Mouse (Mus musculus) thymus, postnatal 4 days (tissue): Measurements from ENCODE around the gene Ccl4.

Source experiments
- DNase-seq: peaks from one replicate; pipeline ENCODE4 v3.0.0; 2021

Gene Ccl4

DNA sequence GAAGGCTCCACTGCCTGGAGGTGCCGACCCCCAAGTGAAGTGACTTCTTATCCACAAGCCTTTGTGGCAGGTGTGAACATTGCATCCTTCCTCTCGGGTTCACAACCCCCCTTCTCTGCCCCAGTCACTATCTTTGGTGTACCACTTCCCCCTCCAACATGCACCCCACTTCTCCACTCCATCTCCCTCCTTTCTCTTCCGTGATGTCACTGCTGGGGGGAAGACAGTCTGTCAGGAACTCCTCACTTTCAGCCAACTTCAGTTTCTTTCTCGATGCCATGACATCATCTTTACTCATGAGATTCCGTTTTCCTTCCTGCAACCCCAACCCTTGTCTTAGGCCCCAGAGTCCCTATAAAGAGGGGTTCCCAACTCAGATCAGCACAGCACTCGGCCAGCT lies at the start of gene Ccl4:
Ccl4 (plus strand) TSS at position 381 of the 400 bp plus-strand sequence.
- peak; percentile 38 for DNase-seq

DNA sequence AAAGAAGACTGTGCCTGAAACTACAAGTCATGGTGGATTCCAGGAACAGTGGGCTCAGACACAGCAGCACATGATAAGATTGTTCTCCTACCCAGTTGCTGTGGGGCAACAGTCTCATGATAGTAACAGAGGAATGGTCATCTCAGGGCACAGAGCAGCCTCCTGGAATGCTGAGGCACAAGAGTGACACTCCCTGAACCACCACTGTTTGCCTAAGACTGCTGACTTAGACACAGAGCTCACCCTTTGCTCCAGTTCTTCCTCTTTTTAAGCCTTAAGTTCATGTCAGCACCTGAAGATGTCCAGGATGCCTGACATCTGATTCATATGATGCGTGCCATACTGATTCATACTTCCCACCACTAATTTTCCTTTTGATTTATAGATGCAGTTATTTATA lies 45.8 kb upstream of the Ccl4 start:
- no peak for DNase-seq

DNA sequence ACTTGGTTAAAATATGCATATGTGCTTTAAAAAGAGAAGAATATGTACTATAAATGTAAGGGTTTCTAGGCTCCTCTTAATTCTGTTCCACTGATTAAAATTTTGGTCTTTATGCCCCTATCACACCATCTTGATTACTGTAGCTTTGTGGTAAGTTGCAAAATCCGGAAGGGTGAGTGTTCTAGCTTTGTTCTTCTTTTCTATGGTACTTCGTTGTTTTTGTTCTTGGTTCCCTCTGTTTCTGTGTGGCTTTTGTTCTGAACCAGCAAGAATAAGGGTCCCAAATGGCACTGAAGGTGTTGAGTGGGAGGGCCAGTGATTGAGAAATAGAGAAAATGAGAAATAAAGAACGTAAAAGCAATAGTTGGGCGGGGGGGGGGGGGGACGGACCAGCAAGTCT lies 44.1 kb upstream of the Ccl4 start:
- no peak for DNase-seq

DNA sequence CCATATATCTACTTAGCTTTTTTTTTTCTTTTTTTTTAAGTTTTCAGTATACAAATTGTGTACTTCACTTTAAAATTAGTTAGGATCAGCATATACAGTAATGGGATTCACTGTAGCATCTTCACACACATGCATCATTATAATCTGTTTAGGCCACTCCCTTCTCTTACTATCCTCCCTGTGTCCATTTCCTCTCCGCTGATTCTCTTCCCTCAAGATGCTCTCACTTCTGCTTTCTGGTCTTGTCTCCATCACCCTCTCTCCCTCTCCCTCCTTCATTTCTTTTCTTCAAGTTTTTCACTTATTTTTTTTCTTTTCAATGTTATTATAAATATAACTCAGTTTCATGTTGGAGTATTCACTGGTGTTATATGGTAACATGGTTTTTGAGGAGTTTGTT lies 43.3 kb upstream of the Ccl4 start:
- DNase-seq = no peak

DNA sequence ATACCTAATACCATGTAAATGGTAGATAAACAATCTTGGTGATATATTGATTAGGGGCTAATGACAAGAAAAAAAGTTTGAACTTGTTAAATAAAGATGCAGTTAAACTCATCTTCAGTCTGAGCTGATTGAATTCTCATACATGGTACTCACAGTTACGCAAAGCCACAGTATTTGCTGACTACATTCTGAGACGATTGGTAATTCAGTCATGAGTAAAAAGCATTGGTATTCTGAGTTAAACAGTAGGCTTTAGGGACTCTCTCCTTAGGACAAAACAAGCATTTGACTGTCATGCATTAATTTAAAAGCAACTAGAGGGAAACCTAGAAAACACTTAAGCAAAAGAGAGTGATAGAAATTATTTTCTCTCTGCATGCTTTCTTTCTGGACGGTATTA lies 38.8 kb upstream of the Ccl4 start:
- DNase-seq = no peak

DNA sequence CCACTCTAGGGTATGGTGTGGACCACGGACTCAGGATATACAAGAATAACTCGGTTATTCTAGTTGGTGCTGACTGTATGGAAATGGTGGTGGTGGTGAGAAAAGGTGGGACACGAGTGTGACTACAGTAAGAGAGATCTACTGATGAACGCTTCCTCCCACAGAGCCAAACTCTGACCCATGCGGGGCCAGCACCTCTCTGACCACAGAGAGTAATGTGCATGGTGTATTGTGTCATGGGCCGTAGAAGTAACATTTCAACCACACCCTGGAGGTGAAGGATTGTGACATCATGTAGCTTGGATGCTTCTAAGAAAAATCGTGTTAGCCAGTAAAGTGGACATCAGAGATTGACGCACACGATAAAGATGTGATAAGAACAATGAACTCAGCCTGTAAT lies 33.6 kb upstream of the Ccl4 start:
- no peak for DNase-seq

DNA sequence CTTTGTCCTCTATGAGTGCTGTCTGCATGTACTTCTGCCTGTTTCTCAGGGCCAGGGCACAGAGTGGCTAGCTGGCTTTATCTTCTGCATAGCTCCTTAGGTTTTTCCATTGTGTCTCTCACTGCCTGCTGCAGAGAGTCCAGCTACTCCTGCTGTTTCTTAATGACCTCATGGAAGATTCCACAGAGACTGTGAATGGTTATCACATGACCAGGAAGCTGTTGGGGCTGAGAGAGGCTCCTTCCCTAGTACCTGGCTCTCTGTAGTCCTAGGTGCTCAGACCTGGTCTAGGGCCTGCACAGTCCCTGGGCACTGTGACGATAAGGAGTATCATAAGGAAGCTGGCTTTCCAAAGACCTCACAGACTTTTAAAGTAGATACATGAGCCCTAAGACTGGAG lies 31.8 kb upstream of the Ccl4 start:
- no peak for DNase-seq

DNA sequence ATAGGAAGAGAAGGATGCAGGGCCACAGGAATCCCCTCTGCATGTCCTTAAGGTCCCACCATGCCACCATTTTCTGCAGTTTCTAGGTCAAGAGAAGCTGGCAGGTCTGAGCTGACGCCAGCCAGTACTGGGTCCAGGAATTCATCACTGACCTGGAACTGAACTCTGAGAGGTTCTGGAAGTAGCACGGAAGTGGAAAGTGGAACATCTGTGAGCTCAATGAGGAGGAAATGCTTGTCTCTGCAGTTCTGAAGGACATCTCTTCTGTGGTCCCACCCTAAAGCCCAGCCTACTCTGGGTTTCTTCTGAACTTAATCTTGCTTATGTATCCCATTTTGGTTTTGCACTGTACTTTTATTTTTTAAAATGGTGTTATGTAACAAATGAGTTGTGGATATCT lies 31.3 kb upstream of the Ccl4 start:
- DNase-seq = no peak

DNA sequence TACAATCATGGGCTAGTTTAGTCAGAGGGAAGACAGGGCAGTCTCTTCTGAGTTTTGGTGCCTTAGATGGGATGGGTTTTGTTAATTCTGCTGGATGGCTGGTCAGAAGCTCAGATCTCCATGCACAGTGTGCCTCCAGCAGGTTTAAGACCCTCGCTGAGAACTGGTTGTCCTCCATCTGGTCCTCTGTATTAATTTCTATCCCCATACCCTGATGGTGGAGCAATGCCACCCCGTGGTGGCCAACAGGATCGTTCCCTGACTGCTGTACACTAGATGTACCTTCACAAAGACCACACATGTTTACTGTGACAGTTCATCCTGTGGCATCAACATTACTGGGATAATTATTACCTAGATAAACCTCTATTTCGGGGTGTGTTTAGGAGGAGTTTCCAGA lies 29.6 kb upstream of the Ccl4 start:
- DNase-seq = no peak

DNA sequence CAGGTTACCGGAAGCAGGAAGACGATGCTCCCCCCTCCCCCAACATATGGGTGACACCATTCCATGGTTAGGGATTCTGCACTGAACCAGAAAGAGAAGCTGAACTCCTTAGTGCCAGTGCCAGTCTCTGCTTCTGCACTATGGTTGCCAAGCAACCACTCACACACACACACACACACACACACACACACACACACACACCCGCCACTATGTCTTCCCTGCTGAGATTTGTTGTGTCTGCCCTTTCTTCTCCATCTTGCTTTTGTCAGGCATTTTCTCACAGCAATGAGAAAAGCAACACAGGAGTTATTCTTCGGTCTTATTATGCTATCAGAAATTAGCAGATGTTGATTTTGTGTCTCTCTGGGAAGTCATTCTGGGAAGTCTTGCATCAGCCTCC lies 28.0 kb upstream of the Ccl4 start:
- DNase-seq = no peak

DNA sequence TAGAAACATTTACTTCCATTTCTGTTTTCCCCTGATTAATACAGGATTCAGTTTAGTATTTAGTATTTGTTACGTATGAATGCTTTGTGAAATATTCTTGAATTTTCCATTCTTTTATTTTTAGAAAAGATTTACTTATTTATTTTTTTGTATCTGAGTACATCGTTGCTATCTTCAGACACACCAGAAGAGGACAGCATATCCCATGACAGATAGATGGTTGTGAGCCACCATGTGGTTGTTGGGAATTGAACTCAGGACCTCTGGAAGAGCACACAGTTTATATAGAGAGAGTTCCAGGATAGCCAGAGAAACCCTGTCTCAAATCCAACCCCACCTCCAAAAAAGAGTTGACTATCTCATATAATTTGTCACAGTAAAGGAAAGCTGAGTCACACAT lies 27.5 kb upstream of the Ccl4 start:
- DNase-seq = no peak

DNA sequence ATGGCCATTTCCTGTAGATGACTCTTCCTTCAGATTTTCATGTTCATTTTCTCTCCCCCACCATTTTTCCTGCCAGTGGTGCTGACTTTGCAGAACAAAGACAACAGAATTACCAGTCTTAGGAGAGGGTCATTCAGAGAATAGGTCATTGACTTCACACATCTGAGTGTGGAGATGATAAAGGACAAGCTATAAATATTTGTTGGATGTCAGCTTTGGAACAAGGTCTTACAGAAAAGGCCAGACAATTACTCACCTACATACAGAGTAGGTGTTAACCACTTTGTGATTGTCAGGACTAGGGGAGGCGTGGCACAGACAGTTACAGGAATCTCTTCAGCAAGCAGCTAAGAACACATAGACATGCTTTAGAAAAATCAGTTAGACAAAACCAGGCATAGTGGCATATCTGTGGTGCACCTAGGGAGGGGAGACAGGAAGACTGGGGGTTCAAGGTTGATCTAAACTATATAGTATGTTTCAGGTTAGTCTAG lies 25.6 kb upstream of the Ccl4 start:
- no peak for DNase-seq

DNA sequence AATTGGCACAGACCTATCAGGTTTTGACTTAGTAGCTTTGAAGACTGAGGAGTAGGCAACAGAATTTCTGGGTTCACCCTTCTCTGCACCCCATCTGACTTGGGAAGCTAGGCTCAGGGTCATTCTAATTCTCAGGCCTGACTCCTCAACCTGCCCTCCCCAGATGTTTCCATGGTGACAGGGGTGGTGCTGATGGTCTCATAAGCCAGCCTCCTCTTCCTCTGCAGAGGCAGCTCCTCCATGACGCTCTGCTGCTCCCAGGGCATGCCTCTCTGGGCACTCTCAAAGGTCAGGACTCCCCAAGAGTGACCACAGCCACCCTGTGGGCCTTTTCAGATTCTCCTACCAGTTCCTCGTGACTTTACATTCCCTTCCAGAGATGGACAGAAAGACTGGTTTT lies 23.4 kb upstream of the Ccl4 start:
- peak; percentile 11 for DNase-seq

DNA sequence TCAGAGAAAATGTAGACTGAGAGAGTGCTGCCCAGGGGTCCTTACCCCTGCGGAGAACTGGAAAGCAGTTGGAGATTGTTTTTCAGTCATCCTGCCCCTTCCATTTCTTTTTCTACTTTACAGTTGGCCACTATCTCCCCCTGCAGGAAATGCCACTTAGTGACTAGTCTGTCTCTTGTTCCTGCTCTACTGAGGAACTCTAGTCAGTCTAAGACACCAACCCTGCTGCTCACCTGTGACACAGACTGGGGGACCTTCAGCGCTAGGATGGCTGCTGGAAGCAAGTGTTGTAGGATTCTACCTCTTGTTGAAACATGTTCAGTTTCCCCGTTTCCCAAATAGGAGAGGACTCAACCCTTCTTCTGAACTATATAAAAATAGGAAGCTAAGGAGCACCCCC lies 22.9 kb upstream of the Ccl4 start:
- peak; percentile 62 for DNase-seq

DNA sequence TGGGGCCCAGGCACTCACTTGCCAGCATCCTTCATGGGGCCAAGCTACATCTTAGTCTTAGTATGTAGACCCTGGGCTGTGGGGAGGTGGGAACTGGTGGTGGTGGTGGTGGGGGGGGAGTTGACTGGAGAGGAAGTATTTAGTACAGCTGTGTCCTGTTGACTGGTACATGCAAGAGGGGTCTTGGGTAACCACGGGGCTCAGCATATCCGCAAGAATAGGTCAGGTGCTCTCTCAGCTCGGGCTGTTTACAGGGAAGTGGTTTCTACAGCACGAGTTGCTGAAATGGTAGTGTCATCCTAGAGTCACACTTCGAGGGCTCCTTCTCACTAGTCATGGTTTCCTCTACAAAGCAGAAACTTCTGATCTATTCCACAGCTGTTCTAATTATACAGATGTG lies 22.2 kb upstream of the Ccl4 start:
- DNase-seq = peak; percentile 60

DNA sequence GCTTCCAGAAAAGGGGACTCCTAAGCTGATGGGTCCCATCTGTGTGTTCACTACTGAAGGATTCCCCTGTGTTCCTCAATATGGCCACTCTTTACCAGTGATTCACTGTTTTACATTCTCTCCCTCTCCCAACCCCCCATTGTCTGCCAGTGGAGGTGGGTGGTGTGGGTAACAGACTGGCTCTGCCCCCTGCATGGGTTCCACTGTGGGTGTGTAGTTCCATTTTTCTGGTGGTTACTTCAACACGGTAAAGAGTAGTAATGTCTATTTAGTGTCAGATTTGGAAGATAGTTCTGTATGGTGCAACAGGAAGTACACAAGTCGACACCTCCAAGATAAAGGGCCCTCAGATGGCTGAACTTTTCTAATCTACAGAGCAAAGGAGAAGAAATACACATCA lies 21.2 kb upstream of the Ccl4 start:
- peak; percentile 24 for DNase-seq

DNA sequence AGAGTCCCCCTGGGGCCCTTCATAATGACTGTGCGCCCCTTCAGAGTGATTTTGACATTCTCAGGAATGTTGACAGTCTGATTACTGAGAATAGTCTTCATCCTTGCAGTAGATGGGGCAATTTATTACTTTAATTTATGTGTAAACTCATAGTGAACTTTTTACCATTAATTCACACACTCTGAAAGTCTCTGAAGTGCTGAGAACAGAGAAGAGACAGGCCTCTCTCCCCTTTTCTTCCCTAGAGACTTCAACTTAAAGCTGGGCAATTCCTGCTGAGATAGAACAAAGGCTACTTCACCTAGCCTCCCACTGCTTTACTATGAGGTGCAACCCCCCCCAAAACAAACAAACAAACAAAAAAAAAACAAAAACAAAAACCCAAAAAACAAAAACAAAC lies 16.9 kb upstream of the Ccl4 start, which contains the start of gene Rpl9-ps1:
Rpl9-ps1 (minus strand) TSS at position 101 of the 400 bp plus-strand sequence.
- DNase-seq = no peak

DNA sequence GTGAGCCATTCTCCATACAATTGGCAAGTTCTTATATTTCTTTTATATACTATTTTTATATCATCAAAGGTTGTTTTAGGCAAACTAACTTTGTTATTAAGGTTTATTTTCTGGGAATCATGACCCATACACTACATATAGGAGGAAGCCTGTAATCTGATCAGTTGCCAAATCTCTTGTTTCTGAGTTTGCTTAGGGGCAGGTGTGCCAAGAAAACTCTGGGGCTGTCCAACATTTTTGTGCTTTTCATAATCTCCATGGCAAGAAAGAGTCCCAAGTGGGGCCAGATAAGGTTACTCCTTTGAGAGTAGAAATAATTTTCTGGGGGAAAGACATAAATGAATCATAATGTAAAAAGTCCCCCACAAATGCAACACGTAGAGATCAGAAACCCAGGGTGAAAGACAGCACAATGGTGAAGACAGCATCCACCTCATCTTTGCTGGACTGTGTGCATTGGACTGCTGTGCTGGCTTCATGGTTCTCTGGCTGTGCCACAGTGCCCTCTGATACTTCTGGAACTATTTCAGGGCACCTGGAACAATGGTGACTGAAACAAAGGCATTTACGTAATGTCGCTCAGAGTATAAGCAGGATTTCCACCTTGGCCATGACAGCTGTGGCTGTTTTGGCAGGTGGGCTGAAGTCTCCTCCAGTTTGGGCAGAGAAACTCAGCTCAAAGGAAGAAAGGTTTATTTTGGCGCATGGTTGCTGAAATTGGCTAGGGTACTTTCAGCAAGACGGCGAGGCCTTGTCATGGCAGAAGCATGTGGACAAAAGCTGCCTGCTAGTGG lies 15.8 kb upstream of the Ccl4 start:
- no peak for DNase-seq

DNA sequence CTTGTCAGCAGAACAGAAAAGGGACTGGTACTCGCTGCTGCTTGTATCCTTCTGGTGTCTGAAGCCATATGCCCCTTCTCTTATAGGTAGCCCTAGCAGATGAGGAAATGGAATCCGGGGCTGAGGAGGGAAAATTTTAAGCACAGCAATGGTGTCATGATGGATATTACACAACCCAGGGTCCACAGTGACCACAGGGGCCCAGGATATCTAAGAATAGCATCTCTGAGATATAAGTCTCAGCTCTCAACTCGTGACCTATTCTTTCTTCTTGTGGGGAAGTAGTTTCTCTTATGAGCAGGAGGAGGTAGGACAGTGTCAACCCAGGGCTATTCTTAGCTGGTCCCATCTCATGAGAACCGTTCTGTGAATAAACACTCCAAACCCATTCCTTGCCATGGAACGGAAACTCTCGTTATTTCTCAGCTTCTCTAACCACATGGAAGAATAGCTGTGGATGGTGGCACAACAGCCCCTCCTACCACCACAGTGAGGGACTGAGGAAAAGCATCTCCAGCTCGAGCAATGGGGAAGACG lies 13.0 kb upstream of the Ccl4 start, which contains the start of gene Ccl3:
Ccl3 (minus strand) TSS at position 51 of the 537 bp plus-strand sequence.
- DNase-seq = no peak

DNA sequence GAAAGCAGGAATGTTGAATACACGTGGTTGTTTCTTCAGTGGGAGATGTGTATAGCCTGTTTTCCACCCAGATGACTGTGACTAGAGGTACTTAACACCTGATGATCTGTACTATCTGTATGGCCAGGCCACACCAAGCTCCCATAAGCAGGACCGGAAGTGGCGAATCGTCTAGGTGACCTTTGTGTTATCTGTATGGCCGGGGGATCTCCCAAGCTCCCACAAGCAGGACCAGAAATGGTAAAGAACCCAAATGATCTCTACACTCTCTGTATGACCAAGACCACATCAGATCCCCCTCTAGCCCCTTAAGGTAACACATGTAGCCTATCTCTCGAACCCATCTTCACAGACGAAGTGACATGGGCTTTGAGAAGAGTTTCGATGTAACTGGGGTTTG lies 7.8 kb upstream of the Ccl4 start:
- no peak for DNase-seq

DNA sequence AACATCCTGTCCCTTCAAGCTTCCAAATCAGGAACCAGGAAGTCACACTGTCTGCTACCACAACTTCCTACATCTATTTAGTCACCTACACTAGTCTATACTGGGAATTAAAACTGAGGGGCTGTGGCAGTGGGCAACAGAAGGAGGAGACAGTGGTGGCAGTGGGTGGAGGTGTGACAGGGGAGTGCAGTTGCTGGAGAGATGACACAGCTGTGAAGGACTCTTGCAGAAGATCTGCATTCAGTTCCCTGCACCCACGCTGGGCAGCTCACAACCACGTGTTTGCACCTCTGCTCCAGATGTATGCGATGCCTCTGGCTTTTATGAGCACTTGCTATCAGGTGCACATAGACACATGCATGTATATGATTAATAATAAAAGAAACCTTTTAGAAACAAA lies 4.9 kb upstream of the Ccl4 start:
- no peak for DNase-seq

DNA sequence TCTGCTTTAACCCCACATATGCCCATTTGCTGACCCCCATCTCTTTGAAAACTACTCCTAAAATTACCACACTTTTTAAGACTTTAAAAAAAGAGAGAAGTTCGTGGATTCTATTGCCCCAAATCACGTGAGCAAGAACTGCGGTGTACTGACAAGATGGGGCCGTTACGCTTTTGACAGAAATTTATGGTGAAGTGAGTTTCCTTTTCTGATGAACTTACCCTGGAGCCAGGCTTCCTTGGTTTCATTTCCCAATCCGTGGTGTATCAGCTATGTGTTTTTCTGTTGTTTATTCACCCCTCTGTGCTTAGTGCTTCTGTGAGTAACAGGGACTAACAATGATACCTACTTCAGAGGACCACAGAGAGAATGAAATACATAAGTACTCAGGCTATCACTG lies 3.6 kb upstream of the Ccl4 start:
- no peak for DNase-seq

DNA sequence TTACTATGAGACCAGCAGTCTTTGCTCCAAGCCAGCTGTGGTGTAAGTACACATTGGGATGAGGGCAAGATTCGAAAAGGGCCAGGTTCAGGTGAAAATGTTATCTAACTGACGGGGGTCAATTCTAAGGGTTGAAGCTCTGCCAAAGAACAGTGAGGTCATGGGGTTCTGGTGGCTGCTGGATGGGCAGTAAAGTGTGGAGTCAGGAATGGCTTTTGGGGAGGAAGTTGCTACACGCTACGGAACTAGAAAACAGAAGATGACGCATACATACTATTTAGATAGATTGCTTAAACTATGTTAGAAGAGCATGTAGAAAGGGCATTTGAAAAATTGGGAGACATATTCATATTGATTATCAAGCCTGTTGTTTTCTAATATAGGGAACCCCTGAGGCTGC lies 1.1 kb downstream of the Ccl4 start:
- DNase-seq = no peak

DNA sequence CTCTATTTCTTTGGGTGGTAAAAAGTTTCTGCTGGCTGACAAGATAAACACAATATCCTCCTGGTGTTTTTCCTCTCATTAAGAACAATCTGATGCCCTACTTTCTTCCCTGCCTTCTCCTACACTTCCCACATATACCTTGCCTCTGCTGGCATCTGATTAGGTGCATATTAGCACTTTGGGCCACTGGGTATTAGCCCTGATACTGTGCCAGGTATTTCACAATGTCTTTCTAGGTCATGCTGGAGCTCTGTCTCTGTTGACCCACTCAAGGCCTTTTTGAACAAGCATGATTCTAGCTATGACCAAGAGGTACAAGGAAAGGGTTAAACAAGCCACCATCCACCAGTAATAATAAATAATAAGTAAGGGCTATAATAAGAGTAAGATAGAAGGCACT lies 9.4 kb downstream of the Ccl4 start:
- DNase-seq = no peak

DNA sequence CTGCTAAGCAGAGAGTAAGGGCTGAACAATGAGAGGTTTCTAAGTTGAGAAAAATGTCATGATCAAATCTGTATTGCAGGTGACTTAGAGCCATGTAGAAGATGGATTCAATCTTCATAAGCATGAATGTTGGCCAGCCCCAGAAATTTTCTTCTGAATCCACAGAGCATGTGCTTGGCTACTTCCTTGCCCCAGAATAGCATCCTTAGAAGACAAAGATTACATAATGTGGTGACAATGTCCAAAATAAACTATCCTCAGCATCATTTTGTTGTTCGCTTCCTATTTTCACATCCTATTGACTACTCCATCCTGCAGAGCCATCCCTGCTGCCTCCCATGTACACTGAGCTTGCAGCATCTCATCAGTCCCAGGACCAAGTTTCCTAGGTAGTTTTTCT lies 13.3 kb downstream of the Ccl4 start:
- DNase-seq = no peak
